Mouse (Mus musculus) liver, adult 2 months (tissue): ENCODE measurements at regions not wholly inside any gene's neighbourhood (a gene's known extent, or its start where the extent isn't known, plus 50 kb on each side); places are given as distances from the start of the nearest gene placed in this dataset.

Experiments used
- CTCF ChIP-seq: fragments of 200-500 bp; IDR thresholded peaks from 2 replicates; pipeline ENCODE4 v1.5.1; 2011; ENCODE audit warnings: low read depth, low read length, control low read depth
- POLR2A ChIP-seq: fragments of 200-500 bp; IDR thresholded peaks from 2 replicates; pipeline ENCODE4 v1.6.1; 2011; ENCODE audit warnings: low read length, control low read depth; ENCODE audit not compliant: insufficient read depth; ENCODE audit errors: extremely low read depth

GRCm38 (mm10) chr12:16171636-16172035, 354.9 kb upstream of the Trib2 start:
- TF ChIP-seq CTCF (no peak), POLR2A (no peak)
